Mouse (Mus musculus) layer of hippocampus, postnatal 25 days (tissue): Measurements from ENCODE around the gene Cdh13. TPM values are rescaled to one million over a fixed set of nuclear protein-coding genes. Genes with fewer than 3 reads are reported as not detected.

Experiments used
- DNase-seq, 2 experiments: peaks; one replicate each; pipeline ENCODE4 v3.0.0; 2022; ENCODE audit warnings: mixed read lengths in 2 of 2, low spot score in 1 of 2; ENCODE audit errors: extremely low spot score in 1 of 2
- total RNA-seq, 2 experiments: library from RNA; stranded (reverse); gene quantifications; 2 replicates each; pipeline ENCODE4 v1.2.3; 2021

Cdh13 gene
- total RNA-seq, 2 experiments from 2014 or later = 45.3 to 48.8 TPM

GRCm38 (mm10) chr8:118648801-118649537, 365.4 kb downstream of the Cdh13 start:
- DNase-seq = no peak

DNA sequence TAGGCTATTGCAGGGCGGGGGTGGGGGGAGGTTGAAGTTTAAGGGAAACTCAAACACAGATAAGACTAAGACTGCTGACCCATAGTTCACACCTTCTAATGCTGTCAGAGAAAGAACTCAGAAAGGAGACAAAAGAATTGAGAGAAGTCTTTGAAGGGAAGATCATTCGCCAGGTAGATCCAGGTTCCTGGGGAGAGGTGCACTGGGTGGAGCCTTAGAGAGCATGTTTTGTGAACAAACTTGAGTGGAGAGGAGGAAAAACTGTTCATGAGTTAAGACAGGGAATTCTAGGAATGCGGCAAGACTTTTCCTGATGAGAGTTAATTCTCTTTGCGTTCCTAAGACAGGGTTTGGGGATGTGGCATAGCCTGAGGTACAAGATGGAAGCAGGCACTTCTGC, 366.4 kb downstream of the Cdh13 start:
- DNase-seq = no peak

DNA sequence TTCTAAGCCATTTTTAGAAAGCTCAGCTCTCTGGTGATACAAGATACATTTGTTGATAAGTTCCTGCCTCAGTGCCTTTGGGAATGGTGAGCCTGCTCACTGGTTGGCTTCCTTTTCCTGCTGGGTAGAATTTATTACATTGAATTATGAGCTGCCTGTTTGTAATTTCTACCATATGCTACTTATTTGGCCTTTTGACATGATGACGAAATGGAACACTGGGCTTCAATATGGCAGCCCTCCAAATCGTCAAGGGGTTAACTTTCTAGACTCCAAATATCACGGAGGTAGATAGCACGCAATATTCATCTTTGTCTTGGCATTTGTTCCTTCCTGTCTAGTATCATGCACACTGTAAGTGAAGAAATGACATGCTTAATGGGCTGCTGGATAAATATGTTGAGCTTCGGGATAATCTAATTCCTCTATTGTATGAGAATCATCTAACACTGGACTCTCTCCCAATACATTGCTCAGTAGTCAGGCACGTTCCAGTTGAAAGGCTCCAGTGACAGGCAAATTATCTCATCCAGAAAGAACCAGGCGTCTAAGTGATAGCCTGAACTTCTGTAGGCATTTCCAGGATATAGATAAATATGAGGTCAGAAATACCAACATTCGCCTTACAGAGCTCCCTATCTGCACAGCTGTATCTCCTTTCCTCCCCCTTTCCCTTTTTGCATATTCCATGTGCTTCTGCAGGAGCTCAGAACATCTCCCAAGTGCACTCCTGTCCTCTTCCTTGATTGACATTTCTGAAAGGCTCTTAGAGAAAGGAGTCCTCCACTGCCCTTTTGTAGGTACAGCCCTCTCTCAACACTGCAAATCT, 378.7 kb downstream of the Cdh13 start:
- DNase-seq = no peak

- DNase-seq = no peak
Observed at GRCm38 (mm10) chr8:118665081-118665480, 381.5 kb downstream of the Cdh13 start.

DNA sequence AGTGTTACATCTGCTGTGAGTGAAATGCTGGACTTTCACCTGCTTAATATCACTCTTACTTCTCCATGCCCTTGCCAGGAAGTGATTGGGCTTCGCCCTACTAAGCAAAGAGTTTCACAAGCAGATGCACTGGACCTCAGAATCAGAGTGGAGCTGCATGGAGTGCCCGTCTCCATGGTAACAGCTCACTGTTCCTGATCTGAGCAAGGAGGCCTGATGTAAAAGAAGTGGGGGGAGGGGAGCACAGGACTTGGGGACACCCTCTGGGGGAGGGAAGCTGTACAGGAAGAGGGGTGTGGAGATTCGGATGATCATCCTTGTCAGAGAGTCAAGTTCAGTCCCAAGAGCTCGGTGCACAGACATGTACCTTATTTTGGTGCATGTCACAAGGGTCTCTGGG, 384.2 kb downstream of the Cdh13 start:
- peak in 1 of 2 experiments; percentile 8 for DNase-seq

DNA sequence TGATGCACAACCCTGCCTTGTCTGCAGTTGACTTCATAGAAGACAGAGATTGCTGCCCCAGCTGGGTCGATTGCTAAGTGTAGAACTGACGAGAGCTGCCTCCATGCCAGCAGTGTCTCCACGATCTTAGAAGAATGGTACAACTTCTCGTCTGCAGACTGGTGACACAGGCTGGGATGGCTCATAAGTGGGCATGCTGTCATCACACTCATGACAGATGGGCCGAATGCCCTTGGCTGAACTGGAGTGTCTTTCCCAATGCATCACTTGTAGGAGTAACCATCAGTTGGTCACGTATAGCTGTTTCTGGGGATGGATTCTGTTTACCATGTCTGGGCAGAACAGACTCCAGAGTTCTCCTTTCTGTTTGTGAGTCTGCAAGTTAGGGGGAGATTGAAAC, 392.7 kb downstream of the Cdh13 start:
- DNase-seq = no peak

GRCm38 (mm10) chr8:118679347-118679746, 395.8 kb downstream of the Cdh13 start:
- no peak for DNase-seq

- no peak for DNase-seq
Observed at GRCm38 (mm10) chr8:118683386-118683785, 399.9 kb downstream of the Cdh13 start.

GRCm38 (mm10) chr8:118685863-118686262, 402.3 kb downstream of the Cdh13 start:
- DNase-seq = no peak

GRCm38 (mm10) chr8:118689849-118690248, 406.3 kb downstream of the Cdh13 start:
- DNase-seq = no peak

DNA sequence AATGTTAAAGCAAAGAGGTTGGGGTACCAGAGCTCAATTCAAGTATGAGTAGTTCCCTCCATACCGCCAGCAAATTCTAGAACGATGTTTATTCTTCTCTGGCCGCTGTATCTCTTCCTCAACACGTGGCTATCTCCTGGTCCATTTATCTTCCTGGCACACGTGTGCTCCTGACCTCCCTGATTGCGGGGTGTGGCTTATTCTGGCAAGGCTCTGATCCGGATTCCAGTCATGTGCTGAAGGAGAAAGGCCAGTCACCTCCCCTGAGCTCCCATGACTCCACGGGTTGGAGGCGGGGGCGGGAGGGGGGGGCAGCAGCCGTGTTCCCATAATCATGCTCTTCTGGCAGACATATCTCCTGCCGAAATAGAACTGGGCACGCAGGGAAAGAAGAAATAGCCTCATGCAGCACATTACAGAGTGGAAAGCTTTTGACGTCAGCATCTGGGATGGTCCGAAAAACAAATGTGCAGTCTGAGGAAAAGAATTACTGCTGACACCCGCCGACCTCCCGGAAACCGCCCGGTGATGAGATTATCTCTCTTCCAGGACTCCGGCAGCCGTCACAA, 417.9 kb downstream of the Cdh13 start:
- no peak for DNase-seq

DNA sequence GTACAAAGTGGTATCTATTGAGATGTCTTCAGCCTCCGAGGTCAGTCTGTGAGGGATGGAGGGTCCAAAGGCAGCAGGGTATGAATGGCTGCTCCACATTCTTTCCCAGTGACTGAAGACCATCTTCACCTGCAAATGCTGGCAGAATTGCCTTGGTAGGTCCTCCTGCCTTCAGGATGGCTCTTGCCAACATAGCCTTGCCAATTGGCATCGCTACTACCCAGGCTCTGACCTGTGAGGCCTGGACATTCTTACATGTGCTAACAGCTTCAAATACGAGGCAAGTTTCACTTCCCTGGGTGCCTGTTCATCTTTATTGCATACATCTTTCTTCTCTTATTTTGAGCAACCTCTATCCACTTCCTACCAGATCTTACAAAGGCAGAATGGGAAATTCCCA, 425.8 kb downstream of the Cdh13 start:
- DNase-seq = no peak

DNA sequence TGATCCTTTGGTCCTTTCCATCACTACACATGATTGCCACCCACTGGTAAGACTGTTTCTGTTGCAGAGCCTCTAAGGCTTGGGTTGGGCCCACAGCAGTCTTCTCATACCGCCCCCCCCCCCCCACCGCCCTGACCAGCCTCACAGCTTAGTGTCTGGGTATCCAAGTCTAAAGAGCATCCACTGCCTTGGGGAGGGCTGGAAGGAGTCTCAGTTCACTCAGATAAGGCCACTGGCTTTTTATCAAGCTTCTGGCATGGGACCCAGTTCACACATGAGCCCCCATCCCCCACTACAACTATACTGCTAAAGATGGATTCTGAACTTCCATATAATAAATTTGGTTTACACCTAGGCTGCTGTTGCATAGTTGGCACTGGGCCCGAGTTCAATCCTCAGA, 428.1 kb downstream of the Cdh13 start:
- no peak for DNase-seq

- no peak for DNase-seq
Observed at GRCm38 (mm10) chr8:118713111-118713510, 429.6 kb downstream of the Cdh13 start.

DNA sequence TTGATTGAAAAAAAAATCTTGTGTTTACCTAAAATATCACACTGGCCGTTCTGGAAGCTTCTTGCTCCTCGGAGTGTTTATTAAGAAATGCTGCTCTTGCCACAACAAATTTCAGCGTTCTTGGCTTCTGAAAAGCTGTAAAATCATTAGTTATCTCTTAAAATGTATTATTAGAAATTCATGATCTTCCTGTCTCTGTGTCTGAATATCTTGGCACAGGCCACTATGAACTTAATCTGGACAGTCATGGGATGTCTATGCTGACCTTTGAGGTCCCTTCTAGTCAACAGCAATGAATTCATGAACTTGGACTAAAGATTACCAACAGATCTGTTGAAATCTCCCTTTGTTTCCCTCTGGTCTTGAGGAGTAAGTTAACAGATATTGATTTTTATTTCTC, 430.1 kb downstream of the Cdh13 start:
- DNase-seq = no peak

DNA sequence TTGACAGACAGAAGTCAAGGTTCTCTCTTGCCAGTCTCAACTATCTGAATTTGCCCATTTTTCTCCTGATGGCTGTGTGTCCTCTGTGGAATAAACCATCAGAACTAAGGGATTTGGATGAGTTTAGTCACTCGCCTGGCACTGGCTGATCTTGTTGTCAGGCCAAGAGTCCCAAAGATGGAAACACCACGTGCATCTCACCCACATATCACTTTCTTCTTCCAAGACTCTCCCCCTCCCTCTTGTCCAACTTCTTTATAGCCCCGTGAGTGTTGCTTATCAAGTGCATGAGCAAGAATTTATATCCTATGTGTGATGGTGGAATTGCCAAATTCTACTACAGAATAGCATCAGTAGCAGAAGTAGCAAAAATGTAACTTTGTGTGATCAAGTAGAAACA, 439.4 kb downstream of the Cdh13 start:
- DNase-seq = no peak

DNA sequence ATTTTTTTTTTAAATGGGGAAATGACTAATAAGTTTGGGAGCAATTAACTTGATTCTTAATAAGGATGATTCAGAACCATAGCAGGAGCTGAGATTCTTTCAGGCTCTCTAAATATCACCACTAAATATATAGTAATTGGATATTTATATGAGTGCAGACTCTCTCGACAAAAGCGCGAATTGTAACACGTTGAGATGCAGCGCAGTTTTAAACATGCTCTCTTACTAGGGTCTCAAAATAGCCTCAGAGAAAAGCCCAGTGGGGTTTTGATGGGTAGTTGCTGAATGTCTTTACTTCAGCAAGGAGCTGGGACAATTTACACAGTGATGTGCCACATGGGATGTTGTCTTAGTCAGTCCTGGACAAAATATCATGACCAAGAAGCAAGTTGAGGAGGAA, 442.1 kb downstream of the Cdh13 start:
- DNase-seq = no peak

- DNase-seq = no peak
Observed at GRCm38 (mm10) chr8:118741781-118742180, 458.2 kb downstream of the Cdh13 start.

GRCm38 (mm10) chr8:118744991-118745390, 461.5 kb downstream of the Cdh13 start:
- no peak for DNase-seq

- DNase-seq = no peak
Observed at GRCm38 (mm10) chr8:118748041-118748604, 464.6 kb downstream of the Cdh13 start.

GRCm38 (mm10) chr8:118749191-118749590, 465.7 kb downstream of the Cdh13 start:
- no peak for DNase-seq
